Mouse (Mus musculus): ENCODE data around the gene Kbtbd4. TPM values are rescaled to one million over a fixed set of nuclear protein-coding genes. Genes with fewer than 3 reads are reported as not detected.

The Kbtbd4 gene
- polyA plus RNA-seq, 1 experiment = 11.9 TPM

GRCm38 (mm10) chr2:90903398-90903797 is 1.1 kb upstream of the Kbtbd4 start:
- H3K36me3 ChIP-seq (ENCODE audit: control insufficient read depth, insufficient read depth) = peaks cover 16% of the 10 kb centered on the region
- TF ChIP-seq REST (IDR thresholded peaks at IDR 0.05; ENCODE audit: insufficient read depth, insufficient read length) (no peak), MYOG (IDR thresholded peaks at IDR 0.05; ENCODE audit: control insufficient read depth in 1 of 3, insufficient read depth in 1 of 3, insufficient read length in 2 of 3, low read depth in 2 of 3) (no peak), TCF12 (IDR thresholded peaks at IDR 0.05; ENCODE audit: insufficient read depth, poor library complexity, severe bottlenecking) (no peak), CEBPB (IDR thresholded peaks at IDR 0.05; ENCODE audit: insufficient read depth, poor library complexity, severe bottlenecking) (0 out of 2 replicates have a peak, but pooled peaks have one; percentile 13), SRF (IDR thresholded peaks at IDR 0.05; ENCODE audit: control insufficient read depth, insufficient read length, low read depth) (no peak), TCF3 (IDR thresholded peaks at IDR 0.05; ENCODE audit: insufficient read length, low read depth) (no peak), MAX (IDR thresholded peaks at IDR 0.05; ENCODE audit: low read depth) (no peak), POLR2AphosphoS2 (IDR thresholded peaks at IDR 0.05; ENCODE audit: insufficient read length, low read depth) (no peak)
- H3K79me2 ChIP-seq (ENCODE audit: control insufficient read depth, insufficient read depth) = peaks cover 37% of the 10 kb centered on the region
- H3K27me3 ChIP-seq (ENCODE audit: control insufficient read depth, insufficient read depth, insufficient read length) = no peaks in the 10 kb centered on the region
- peak overlapping the region; percentile 82 for H3K4me3 ChIP-seq
- H3K4me2 ChIP-seq (ENCODE audit: low read depth) = peak overlapping the region; percentile 100
- H3ac ChIP-seq (ENCODE audit: control insufficient read depth, insufficient read length) = no peak overlapping the region

GRCm38 (mm10) chr2:90904856-90905224 is 300 bp downstream of the Kbtbd4 start:
- Histone ChIP-seq H3K36me3 (ENCODE audit: control insufficient read depth, insufficient read depth) (peaks cover 17% of the 10 kb centered on the region), H3K4me3 (peak overlapping the region; percentile 82), H3K4me2 (ENCODE audit: low read depth) (peak overlapping the region; percentile 94), H3K27me3 (ENCODE audit: control insufficient read depth, insufficient read depth, insufficient read length) (no peaks in the 10 kb centered on the region), H3ac (ENCODE audit: control insufficient read depth, insufficient read length) (peak overlapping the region; percentile 58), H3K79me2 (ENCODE audit: control insufficient read depth, insufficient read depth) (peaks cover 37% of the 10 kb centered on the region)
- TF ChIP-seq SRF (IDR thresholded peaks at IDR 0.05; ENCODE audit: control insufficient read depth, insufficient read length, low read depth) (no peak), MYOG (IDR thresholded peaks at IDR 0.05; ENCODE audit: control insufficient read depth in 1 of 3, insufficient read depth in 1 of 3, insufficient read length in 2 of 3, low read depth in 2 of 3) (no peak), MYOD1 (IDR thresholded peaks at IDR 0.05; ENCODE audit: control insufficient read depth in 1 of 3, insufficient read length in 2 of 3, low read depth in 2 of 3) (no peak), TCF12 (IDR thresholded peaks at IDR 0.05; ENCODE audit: insufficient read depth, poor library complexity, severe bottlenecking) (no peak)

GRCm38 (mm10) chr2:90906721-90907120 is 2.2 kb downstream of the Kbtbd4 start:
- TF ChIP-seq POLR2A (IDR thresholded peaks at IDR 0.05; ENCODE audit: insufficient read length, low read depth) (no peak), CEBPB (IDR thresholded peaks at IDR 0.05; ENCODE audit: insufficient read depth, poor library complexity, severe bottlenecking) (peak; percentile 32; the same call in 1 of the 2 replicates)
- Histone ChIP-seq H3K4me3 (no peak overlapping the region), H3K27me3 (ENCODE audit: control insufficient read depth, insufficient read depth, insufficient read length) (no peaks in the 10 kb centered on the region), H3K79me2 (ENCODE audit: control insufficient read depth, insufficient read depth) (peaks cover 37% of the 10 kb centered on the region), H3ac (ENCODE audit: control insufficient read depth, insufficient read length) (no peak overlapping the region), H3K36me3 (ENCODE audit: control insufficient read depth, insufficient read depth) (peaks cover 29% of the 10 kb centered on the region), H3K4me2 (ENCODE audit: low read depth) (no peak overlapping the region)

DNA sequence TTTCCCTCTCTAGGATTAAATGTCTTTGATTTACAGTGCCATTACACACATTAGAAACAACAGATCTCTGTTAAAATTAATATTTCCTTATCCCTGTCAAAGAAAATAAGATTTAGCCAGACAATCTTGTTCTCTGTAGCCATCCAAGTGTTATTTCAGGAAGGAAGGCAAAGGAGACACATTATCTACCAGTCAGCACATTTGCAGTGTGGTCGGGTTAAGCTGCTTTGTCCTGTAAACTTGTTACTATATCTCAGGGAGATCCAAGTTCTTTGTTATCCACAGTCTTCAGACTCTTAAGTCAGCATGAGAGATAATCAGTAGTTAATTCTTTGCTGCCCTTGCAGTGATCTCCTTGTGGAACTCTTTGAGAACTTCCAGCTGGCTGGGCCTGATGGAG is 6.3 kb downstream of the Kbtbd4 start:
- TF ChIP-seq E2F4 (IDR thresholded peaks at IDR 0.05; ENCODE audit: insufficient read depth) (no peak), USF1 (IDR thresholded peaks at IDR 0.05; ENCODE audit: low read depth) (no peak), MAX (IDR thresholded peaks at IDR 0.05; ENCODE audit: low read depth) (no peak)
- no peak overlapping the region for H3K4me3 ChIP-seq
- no peak overlapping the region for H3K4me2 ChIP-seq (ENCODE audit: low read depth)
- H3K36me3 ChIP-seq (ENCODE audit: control insufficient read depth, insufficient read depth) = peaks cover 32% of the 10 kb centered on the region
- H3ac ChIP-seq (ENCODE audit: control insufficient read depth, insufficient read length) = no peak overlapping the region
- H3K79me2 ChIP-seq (ENCODE audit: control insufficient read depth, insufficient read depth) = peaks cover 30% of the 10 kb centered on the region
- H3K27me3 ChIP-seq (ENCODE audit: control insufficient read depth, insufficient read depth, insufficient read length) = no peaks in the 10 kb centered on the region

DNA sequence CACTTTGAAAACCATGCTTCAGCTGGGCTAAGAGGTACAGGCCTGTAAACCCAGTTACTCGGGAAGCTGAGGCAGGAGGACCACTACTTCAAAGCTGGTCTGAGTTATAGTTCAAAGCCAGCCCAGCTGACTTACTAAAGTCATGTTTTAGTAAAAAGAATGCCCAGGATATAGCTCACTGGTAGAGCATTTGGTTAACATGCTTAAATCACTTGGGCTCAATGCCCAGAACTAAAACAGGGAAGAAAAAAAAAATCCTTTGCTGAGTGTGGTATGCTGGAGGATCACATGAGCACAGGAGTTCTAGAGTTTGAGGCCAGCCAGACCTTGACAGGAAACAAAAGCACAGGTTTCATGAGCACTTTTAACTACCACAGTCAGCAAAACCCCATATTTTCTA is 7.1 kb downstream of the Kbtbd4 start:
- peaks cover 32% of the 10 kb centered on the region for H3K36me3 ChIP-seq (ENCODE audit: control insufficient read depth, insufficient read depth)
- TF ChIP-seq MYOD1 (IDR thresholded peaks at IDR 0.05; ENCODE audit: control insufficient read depth in 1 of 3, insufficient read length in 2 of 3, low read depth in 2 of 3) (no peak), REST (IDR thresholded peaks at IDR 0.05; ENCODE audit: insufficient read depth, insufficient read length) (no peak), USF1 (IDR thresholded peaks at IDR 0.05; ENCODE audit: low read depth) (no peak), CEBPB (IDR thresholded peaks at IDR 0.05; ENCODE audit: insufficient read depth, poor library complexity, severe bottlenecking) (no peak), E2F4 (IDR thresholded peaks at IDR 0.05; ENCODE audit: insufficient read depth) (no peak), TCF12 (IDR thresholded peaks at IDR 0.05; ENCODE audit: insufficient read depth, poor library complexity, severe bottlenecking) (no peak), SRF (IDR thresholded peaks at IDR 0.05; ENCODE audit: control insufficient read depth, insufficient read length, low read depth) (no peak), MYOG (IDR thresholded peaks at IDR 0.05; ENCODE audit: control insufficient read depth in 1 of 3, insufficient read depth in 1 of 3, insufficient read length in 2 of 3, low read depth in 2 of 3) (no peak), POLR2A (IDR thresholded peaks at IDR 0.05; ENCODE audit: insufficient read length, low read depth) (no peak), POLR2AphosphoS2 (IDR thresholded peaks at IDR 0.05; ENCODE audit: insufficient read length, low read depth) (no peak)

DNA sequence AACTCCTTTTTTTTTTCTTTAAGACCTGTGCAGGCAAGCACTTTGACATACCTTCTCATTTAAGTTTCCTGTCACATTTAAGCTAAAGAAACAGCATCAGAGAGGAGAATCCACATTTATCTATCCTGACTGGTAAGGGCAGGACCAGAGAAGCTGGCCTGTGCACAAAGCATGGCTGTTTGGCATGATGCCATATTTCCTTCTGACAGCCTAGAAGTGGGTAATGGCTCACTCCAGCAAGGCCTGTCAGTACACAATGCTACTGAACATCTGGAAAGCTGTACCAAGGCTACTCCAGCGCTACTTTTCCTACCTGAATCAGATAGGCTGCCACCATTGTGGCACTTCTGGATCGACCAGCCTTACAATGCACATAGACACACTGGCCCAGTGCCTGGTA is 9.1 kb downstream of the Kbtbd4 start:
- TF ChIP-seq TCF12 (IDR thresholded peaks at IDR 0.05; ENCODE audit: insufficient read depth, poor library complexity, severe bottlenecking) (no peak), MYOG (IDR thresholded peaks at IDR 0.05; ENCODE audit: control insufficient read depth in 1 of 3, insufficient read depth in 1 of 3, insufficient read length in 2 of 3, low read depth in 2 of 3) (no peak), CEBPB (IDR thresholded peaks at IDR 0.05; ENCODE audit: insufficient read depth, poor library complexity, severe bottlenecking) (no peak), SRF (IDR thresholded peaks at IDR 0.05; ENCODE audit: control insufficient read depth, insufficient read length, low read depth) (no peak), E2F4 (IDR thresholded peaks at IDR 0.05; ENCODE audit: insufficient read depth) (no peak), POLR2AphosphoS2 (IDR thresholded peaks at IDR 0.05; ENCODE audit: insufficient read length, low read depth) (no peak), TCF3 (IDR thresholded peaks at IDR 0.05; ENCODE audit: insufficient read length, low read depth) (no peak), REST (IDR thresholded peaks at IDR 0.05; ENCODE audit: insufficient read depth, insufficient read length) (no peak), USF1 (IDR thresholded peaks at IDR 0.05; ENCODE audit: low read depth) (no peak), MAX (IDR thresholded peaks at IDR 0.05; ENCODE audit: low read depth) (no peak), MYOD1 (IDR thresholded peaks at IDR 0.05; ENCODE audit: control insufficient read depth in 1 of 3, insufficient read length in 2 of 3, low read depth in 2 of 3) (no peak), POLR2A (IDR thresholded peaks at IDR 0.05; ENCODE audit: insufficient read length, low read depth) (no peak)
- Histone ChIP-seq H3K4me3 (no peak overlapping the region), H3K79me2 (ENCODE audit: control insufficient read depth, insufficient read depth) (peaks cover 43% of the 10 kb centered on the region), H3K27me3 (ENCODE audit: control insufficient read depth, insufficient read depth, insufficient read length) (no peaks in the 10 kb centered on the region), H3ac (ENCODE audit: control insufficient read depth, insufficient read length) (no peak overlapping the region), H3K36me3 (ENCODE audit: control insufficient read depth, insufficient read depth) (peaks cover 32% of the 10 kb centered on the region), H3K4me2 (ENCODE audit: low read depth) (no peak overlapping the region)

More for the DNA sequence above, 7.1 kb downstream of the Kbtbd4 start:
- peaks cover 35% of the 10 kb centered on the region for H3K79me2 ChIP-seq (ENCODE audit: control insufficient read depth, insufficient read depth)
- no peak overlapping the region for H3K4me2 ChIP-seq (ENCODE audit: low read depth)
- H3ac ChIP-seq (ENCODE audit: control insufficient read depth, insufficient read length) = no peak overlapping the region
- H3K4me3 ChIP-seq = no peak overlapping the region
- H3K27me3 ChIP-seq (ENCODE audit: control insufficient read depth, insufficient read depth, insufficient read length) = no peaks in the 10 kb centered on the region

All from myocyte (in vitro differentiated cells).